Mouse (Mus musculus) hindbrain, postnatal 0 days (tissue): ENCODE data around the gene Bak1. TPM values are rescaled to one million over a fixed set of nuclear protein-coding genes. Genes with fewer than 3 reads are reported as not detected.
"Not testable (repeated sequence)": the region's sequence is repeated elsewhere in the genome, so short reads cannot be mapped to it uniquely, and the experiment has no call there.

ENCODE experiments used
- ATAC-seq: fragments of 200-750 bp; cut with Nextera tagmentation; 2 replicates; pipeline ENCODE4 v1.8.0; 2017; ENCODE audit warnings: mild to moderate bottlenecking, moderate TSS enrichment, moderate library complexity
- DNase-seq: peaks from one replicate; pipeline ENCODE4 v3.0.0-alpha.2; 2015; ENCODE audit warnings: low spot score
- H3K27ac ChIP-seq: fragments of 300-500 bp; sonication (generic); 2 replicates; pipeline ENCODE4 v1.5.1; 2014; ENCODE audit warnings: mild to moderate bottlenecking
- H3K27me3 ChIP-seq: fragments of 300-500 bp; sonication (generic); 2 replicates; pipeline ENCODE4 v1.6.1; 2014; ENCODE audit warnings: low read length, mixed read lengths; ENCODE audit not compliant: insufficient read depth
- H3K36me3 ChIP-seq: fragments of 300-500 bp; sonication (generic); 2 replicates; pipeline ENCODE4 v1.6.1; 2014; ENCODE audit warnings: low read length, mixed read lengths; ENCODE audit not compliant: insufficient read depth
- H3K4me1 ChIP-seq: fragments of 300-500 bp; sonication (generic); 2 replicates; pipeline ENCODE4 v1.6.1; 2014; ENCODE audit warnings: antibody characterized with exemption, low read length, mixed read lengths; ENCODE audit not compliant: insufficient read depth
- H3K4me2 ChIP-seq: fragments of 300-500 bp; sonication (generic); 2 replicates; pipeline ENCODE4 v1.6.1; 2014; ENCODE audit warnings: low read depth, mild to moderate bottlenecking, low read length, moderate library complexity, mixed read lengths
- H3K4me3 ChIP-seq: fragments of 300-500 bp; sonication (generic); 2 replicates; pipeline ENCODE4 v1.5.1; 2014; ENCODE audit warnings: low read length
- H3K9ac ChIP-seq: fragments of 300-500 bp; sonication (generic); replicated peaks from 2 replicates; pipeline ENCODE4 v1.6.1; 2014; ENCODE audit warnings: mild to moderate bottlenecking, low read length, moderate library complexity, mixed read lengths
- H3K9me3 ChIP-seq: fragments of 300-500 bp; sonication (generic); 2 replicates; pipeline ENCODE4 v1.6.1; 2016; ENCODE audit warnings: low read length, mixed read lengths
- CTCF ChIP-seq: IDR thresholded peaks from 2 replicates; pipeline ENCODE4 v1.5.1; 2016; ENCODE audit warnings: antibody characterized with exemption, control low read depth, low read depth
- WGBS: fragments of 180-500 bp; shearing (Covaris S2); extraction: QIAGEN DNeasy Blood & Tissue Kit; methylation state at CpG from one replicate; pipeline ENCODE4 v1.1.7; 2014; 5-methylcytosine and 5-hydroxymethylcytosine counted together
- polyA plus RNA-seq: library from polyadenylated mRNA; unstranded; fragments of >200 nt; fragmentation: Nextera tagmentation; extraction: Ambion mirVana; gene quantifications from 2 replicates; pipeline ENCODE4 v1.2.1, GENCODE M21; 2015
- total RNA-seq: library from RNA; depleted of rRNA; stranded (reverse); fragments of >200 nt; gene quantifications from 2 replicates; pipeline ENCODE4 v1.2.3, GENCODE M21; 2014

The Bak1 gene
- total and polyA plus RNA-seq, 2 experiments from 2014 or later = 4.2 to 62.9 TPM

DNA sequence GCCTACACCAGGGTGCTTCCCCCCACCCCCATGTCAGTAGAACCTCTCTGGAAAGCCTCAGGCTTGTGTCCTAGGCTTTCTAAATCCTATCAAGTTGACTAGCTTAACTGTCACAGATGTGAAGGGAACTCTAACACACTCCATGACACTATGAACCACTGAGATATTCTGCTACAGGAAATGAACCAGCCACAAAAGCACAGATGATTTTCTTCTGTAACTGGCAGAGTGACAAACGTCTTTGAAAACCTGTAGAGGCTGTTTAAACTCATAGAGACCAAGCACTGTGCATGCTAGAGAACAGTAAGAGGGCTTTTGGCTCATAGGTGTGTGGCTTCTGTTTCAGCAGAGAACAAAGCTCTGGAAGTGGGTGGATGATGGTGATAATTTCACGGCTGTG is 47.8 kb downstream of the Bak1 start:
- H3K36me3 ChIP-seq = peaks cover 15% of the 10 kb centered on the region; the same call in 1 of the 2 replicates
- ATAC-seq (no peak), DNase-seq (no peak)
- no peak for TF ChIP-seq CTCF
- H3K27ac ChIP-seq = no peak overlapping the region
- H3K4me1 ChIP-seq = no peaks in the 10 kb centered on the region
- no peak overlapping the region for H3K4me2 ChIP-seq
- no peaks in the 10 kb centered on the region for H3K27me3 ChIP-seq
- no peak overlapping the region for H3K9ac ChIP-seq
- H3K9me3 ChIP-seq = no peaks in the 10 kb centered on the region
- H3K4me3 ChIP-seq = no peak overlapping the region
- 71% methylated on average over 2 of the region's 2 CpGs for WGBS

DNA sequence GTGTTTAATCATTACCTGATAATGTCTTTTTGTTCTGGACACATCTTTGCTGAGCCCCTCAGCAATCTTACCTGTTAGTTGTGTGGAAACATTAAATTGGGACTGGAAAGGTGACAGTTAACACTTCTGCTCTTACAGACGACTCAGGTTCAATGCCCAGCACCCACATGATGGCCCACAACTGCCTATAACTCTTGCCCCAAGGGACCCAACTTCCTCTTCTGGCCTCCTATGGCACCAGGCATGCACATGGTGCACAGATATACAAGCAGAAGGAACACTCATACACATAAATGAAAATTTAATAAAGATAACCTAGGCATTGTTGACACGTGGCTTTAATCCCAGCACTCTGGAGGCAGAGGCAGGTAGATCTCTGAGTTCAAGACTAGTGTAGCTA is 49.4 kb downstream of the Bak1 start:
- Histone ChIP-seq H3K4me1 (no peaks in the 10 kb centered on the region; the same call in 1 of the 2 replicates), H3K4me3 (no peak overlapping the region), H3K9ac (no peak overlapping the region), H3K27ac (no peak overlapping the region), H3K27me3 (no peaks in the 10 kb centered on the region), H3K9me3 (no peaks in the 10 kb centered on the region), H3K4me2 (no peak overlapping the region), H3K36me3 (peaks cover 18% of the 10 kb centered on the region)
- DNase-seq (no peak), ATAC-seq (no peak)
- 82% methylated on average over 2 of the region's 2 CpGs for WGBS
- no peak for TF ChIP-seq CTCF

DNA sequence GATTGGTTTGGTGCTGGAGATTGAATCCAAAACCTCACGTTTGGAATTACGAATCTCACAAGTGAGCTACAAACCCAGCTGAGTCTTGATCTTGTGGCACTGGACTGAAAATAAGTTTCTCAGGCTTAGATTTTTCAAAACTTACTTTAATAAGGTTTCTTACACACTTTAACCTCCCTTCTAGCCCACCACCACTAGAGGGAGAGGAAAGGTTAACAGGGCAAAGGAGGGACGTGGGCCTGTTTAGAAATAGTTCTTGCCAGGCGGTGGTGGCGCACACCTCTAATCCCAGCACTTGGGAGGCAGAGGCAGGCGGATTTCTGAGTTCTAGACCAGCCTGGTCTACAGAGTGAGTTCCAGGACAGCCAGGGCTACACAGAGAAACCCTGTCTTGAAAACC is 51.5 kb downstream of the Bak1 start:
- DNase-seq, H3K4me3 ChIP-seq, H3K4me1 ChIP-seq, H3K27ac ChIP-seq, H3K9ac ChIP-seq, H3K9me3 ChIP-seq, H3K4me2 ChIP-seq, H3K27me3 ChIP-seq, ATAC-seq: not testable (repeated sequence)
- 90% methylated on average over 6 of the region's 6 CpGs for WGBS
- peaks cover 18% of the 10 kb centered on the region for H3K36me3 ChIP-seq

DNA sequence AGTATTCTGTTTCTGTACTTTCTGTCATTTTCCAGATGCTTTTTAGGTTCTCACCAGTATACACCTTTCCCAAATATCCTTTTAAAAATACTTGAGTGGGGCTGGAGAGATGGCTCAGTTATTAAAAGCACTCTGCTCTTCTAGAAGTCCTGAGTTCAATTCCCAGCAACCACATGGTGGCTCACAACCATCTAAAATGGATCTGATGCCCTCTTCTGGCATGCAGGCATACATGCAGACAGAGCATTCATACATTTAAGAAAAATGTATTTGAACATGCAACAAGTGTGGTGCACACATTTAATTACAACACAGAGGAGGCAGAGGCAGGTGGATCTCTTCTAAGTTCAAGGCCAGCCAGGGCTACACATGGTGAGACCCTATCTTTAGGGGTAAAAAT is 53.4 kb downstream of the Bak1 start:
- no peak overlapping the region for H3K27ac ChIP-seq
- H3K4me3 ChIP-seq = no peak overlapping the region
- peaks cover 8% of the 10 kb centered on the region for H3K4me1 ChIP-seq
- ATAC-seq = no peak
- no peak for DNase-seq
- no peak overlapping the region for H3K4me2 ChIP-seq
- no peaks in the 10 kb centered on the region for H3K9me3 ChIP-seq
- peaks cover 22% of the 10 kb centered on the region for H3K36me3 ChIP-seq
- H3K27me3 ChIP-seq = no peaks in the 10 kb centered on the region
- peak; percentile 39; the same call in 1 of the 2 replicates for TF ChIP-seq CTCF
- no peak overlapping the region for H3K9ac ChIP-seq

- Histone ChIP-seq H3K9me3 (no peaks in the 10 kb centered on the region), H3K4me3 (no peak overlapping the region), H3K9ac (no peak overlapping the region), H3K36me3 (peaks cover 22% of the 10 kb centered on the region), H3K4me1 (peaks cover 8% of the 10 kb centered on the region), H3K27ac (no peak overlapping the region), H3K4me2 (0 out of 2 replicates have a peak overlapping the region, but pooled peaks have one; percentile 95), H3K27me3 (no peaks in the 10 kb centered on the region)
- DNase-seq (no peak), ATAC-seq (no peak)
- TF ChIP-seq CTCF = no peak
- WGBS = 92% methylated on average over 15 of the region's 15 CpGs
Measured at GRCm38 (mm10) chr17:26974547-26974946, 54.3 kb downstream of the Bak1 start.

- peak; percentile 98 for ATAC-seq
- H3K4me1 ChIP-seq = peaks cover 8% of the 10 kb centered on the region
Measured at GRCm38 (mm10) chr17:26972703-26973574, 55.9 kb downstream of the Bak1 start, which contains the start of gene Zbtb9. TSS of gene Zbtb9 (plus strand) at chr17:26973167.

GRCm38 (mm10) chr17:26972107-26972506 is 56.7 kb downstream of the Bak1 start:
- Histone ChIP-seq H3K4me3 (peak overlapping the region; percentile 81), H3K36me3 (peaks cover 32% of the 10 kb centered on the region), H3K27me3 (no peaks in the 10 kb centered on the region), H3K27ac (peak overlapping the region; percentile 80), H3K4me2 (peak overlapping the region; percentile 95), H3K4me1 (peaks cover 8% of the 10 kb centered on the region), H3K9ac (peak overlapping the region; percentile 75), H3K9me3 (no peaks in the 10 kb centered on the region)
- 9% methylated on average over 3 of the region's 3 CpGs for WGBS
- ATAC-seq = no peak
- no peak for TF ChIP-seq CTCF
- DNase-seq = no peak

More at GRCm38 (mm10) chr17:26972703-26973574, 55.9 kb downstream of the Bak1 start, which contains the start of gene Zbtb9:
- H3K4me3 ChIP-seq = peak within 1 kb of the TSS; percentile 81
- H3K36me3 ChIP-seq = peaks cover 26% of the 10 kb centered on the region
- H3K4me2 ChIP-seq = peak within 1 kb of the TSS; percentile 95
- DNase-seq = peak; percentile 98
- peak within 1 kb of the TSS; percentile 75 for H3K9ac ChIP-seq
- WGBS = under 1% methylated on average over 75 of the region's 75 CpGs
- peak within 1 kb of the TSS; percentile 80 for H3K27ac ChIP-seq
- no peak for TF ChIP-seq CTCF
- no peaks in the 10 kb centered on the region for H3K9me3 ChIP-seq
- no peaks in the 10 kb centered on the region for H3K27me3 ChIP-seq
